Mouse (Mus musculus): ENCODE results near the gene Prss41. TPM values are rescaled to one million over a fixed set of nuclear protein-coding genes. Genes with fewer than 3 reads are reported as not detected.
"Not testable (repeated sequence)": the region's sequence is repeated elsewhere in the genome, so short reads cannot be mapped to it uniquely, and the experiment has no call there.

Gene Prss41
- total RNA-seq (2021) (under 1 TPM in 1 of 2 experiments, not detected in 1; 0.29 TPM), polyA plus RNA-seq (2012; rRNA removed) (not detected in 2 replicates)
- long read RNA-seq = 0 reads

DNA sequence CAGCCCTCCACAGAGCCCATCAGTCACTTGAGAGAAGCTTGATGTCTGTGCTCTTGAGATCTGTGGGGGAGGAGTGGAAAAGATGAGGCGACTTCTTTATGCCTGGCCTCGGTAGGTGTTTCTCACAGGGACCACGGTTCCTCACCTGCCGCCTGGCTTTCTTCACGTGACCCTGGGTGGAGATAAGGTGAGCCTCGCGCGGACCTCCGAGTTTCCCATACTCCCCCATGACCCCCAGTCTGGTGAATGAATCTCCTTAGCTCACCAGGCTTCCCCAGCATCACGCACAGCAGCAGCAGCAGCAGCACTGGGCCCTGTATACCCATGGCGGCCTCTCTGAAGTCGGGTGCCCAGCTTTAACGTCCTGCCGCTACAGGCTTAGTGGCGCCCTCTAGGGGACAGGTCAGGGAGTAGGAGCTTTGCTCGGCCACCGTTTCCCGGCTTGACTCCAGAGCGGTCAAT, at the start of gene Prss41, which contains the start of gene Prss32:
TSS of gene Prss41 (minus strand) at position 361 of the 462 bp plus-strand sequence.
TSS of gene Prss32 (plus strand) at position 44 of the 462 bp plus-strand sequence.
- no peak within 1 kb of the TSS for H3K27ac ChIP-seq
- TF ChIP-seq CTCF (IDR thresholded peaks at IDR 0.05) (peak; percentile 76), POLR2A (IDR thresholded peaks at IDR 0.05; ENCODE audit: insufficient read depth, low read depth, low read length) (no peak)
- intact Hi-C loops (cut with DNase I) = loop anchor here (2.0 kb wide), 2 partner anchors 69 to 95 kb away; no protein-coding TSS in a partner anchor
- no peaks in the 10 kb centered on the region; the same call in 1 of the 2 replicates for H3K27me3 ChIP-seq (ENCODE audit: control insufficient read depth, insufficient read depth, low read length)
- no peak within 1 kb of the TSS for H3K9ac ChIP-seq (ENCODE audit: low read depth, low read length)
- H3K36me3 ChIP-seq (ENCODE audit: control insufficient read depth, insufficient read depth, low read length) = no peaks in the 10 kb centered on the region
- DNase-seq = peak; percentile 42 to 46
- 23% methylated on average over 19 of the region's 19 CpGs for WGBS
- H3K79me2 ChIP-seq (replicated peaks; ENCODE audit: control insufficient read depth, insufficient read depth, low read length) = no peaks in the 10 kb centered on the region
- no peaks in the 10 kb centered on the region for H3K4me1 ChIP-seq (ENCODE audit: control insufficient read depth, insufficient read depth, low read length)
- no peak within 1 kb of the TSS for H3K4me3 ChIP-seq

DNA sequence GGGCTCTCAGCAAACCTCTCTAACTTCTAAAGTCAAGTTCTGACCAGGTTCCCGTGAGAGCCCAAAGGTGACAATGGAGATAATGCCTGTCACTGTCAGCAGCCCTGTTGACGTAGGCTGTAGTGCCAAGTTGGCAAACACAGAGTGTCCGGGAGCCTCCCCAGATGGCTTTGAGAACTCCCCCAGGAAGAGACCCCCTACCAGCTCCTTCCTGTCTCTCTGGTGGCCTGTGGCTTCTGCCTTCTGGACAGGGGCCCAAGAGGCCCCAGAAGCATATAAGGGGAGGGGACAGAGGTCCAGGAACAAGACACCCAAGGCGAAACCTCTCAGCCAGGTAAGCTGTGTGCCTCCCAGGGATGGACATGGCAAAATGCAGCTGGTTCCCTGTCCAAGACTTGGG, 36.6 kb upstream of the Prss41 start, which contains the start of the genes Dcpp1 and Dcpp2:
TSS of gene Dcpp1 (plus strand) at position 301 of the 400 bp plus-strand sequence.
TSS of gene Dcpp2 (plus strand) at position 305 of the 400 bp plus-strand sequence.
- H3K4me3 ChIP-seq; H3K4me1 ChIP-seq (ENCODE audit: control insufficient read depth, insufficient read depth, low read length); intact Hi-C loops (cut with DNase I): not testable (repeated sequence)

DNA sequence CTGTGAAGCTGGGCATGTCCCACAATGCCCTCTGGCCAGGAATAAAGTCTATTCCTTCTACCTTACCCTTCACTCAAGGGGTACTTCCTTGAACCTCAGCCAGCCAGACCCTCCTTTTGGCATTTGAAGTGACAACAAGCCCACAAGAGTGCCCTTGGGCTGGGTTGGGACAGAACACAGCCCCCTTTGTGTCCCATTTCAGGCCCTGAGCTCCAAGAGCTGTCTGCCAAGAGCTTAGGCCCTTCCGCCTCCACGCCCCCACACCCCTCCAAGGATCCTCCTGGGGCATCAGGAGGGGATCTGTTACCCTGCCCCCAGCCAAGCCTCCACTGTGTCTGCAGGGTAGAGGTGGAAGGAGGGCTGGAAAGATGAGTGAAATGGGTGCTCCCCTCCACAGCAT, 33.2 kb upstream of the Prss41 start:
- Histone ChIP-seq H3K36me3 (ENCODE audit: control insufficient read depth, insufficient read depth, low read length) (no peaks in the 10 kb centered on the region), H3K27ac (no peak overlapping the region), H3K9ac (ENCODE audit: low read depth, low read length) (no peak overlapping the region), H3K4me1 (ENCODE audit: control insufficient read depth, insufficient read depth, low read length) (no peaks in the 10 kb centered on the region), H3K4me3 (no peak overlapping the region), H3K27me3 (ENCODE audit: control insufficient read depth, insufficient read depth, low read length) (no peaks in the 10 kb centered on the region), H3K79me2 (replicated peaks; ENCODE audit: control insufficient read depth, insufficient read depth, low read length) (no peaks in the 10 kb centered on the region)
- intact Hi-C loops (cut with DNase I) = no loop called here
- 93% methylated on average over 2 of the region's 2 CpGs for WGBS
- no peak for DNase-seq
- no peak for TF ChIP-seq CTCF (IDR thresholded peaks at IDR 0.05)
- TF ChIP-seq POLR2A (IDR thresholded peaks at IDR 0.05; ENCODE audit: insufficient read depth, low read depth, low read length) = no peak
- TF ChIP-seq EP300 (IDR thresholded peaks at IDR 0.05; ENCODE audit: insufficient read depth, low read depth, low read length) = no peak

More for the DNA sequence above, 36.6 kb upstream of the Prss41 start, which contains the start of the genes Dcpp1 and Dcpp2:
- H3K27me3 ChIP-seq (ENCODE audit: control insufficient read depth, insufficient read depth, low read length); H3K79me2 ChIP-seq (replicated peaks; ENCODE audit: control insufficient read depth, insufficient read depth, low read length); H3K9ac ChIP-seq (ENCODE audit: low read depth, low read length); H3K27ac ChIP-seq; DNase-seq; H3K36me3 ChIP-seq (ENCODE audit: control insufficient read depth, insufficient read depth, low read length): not testable (repeated sequence)
- 44% methylated on average over 4 of the region's 4 CpGs for WGBS

DNA sequence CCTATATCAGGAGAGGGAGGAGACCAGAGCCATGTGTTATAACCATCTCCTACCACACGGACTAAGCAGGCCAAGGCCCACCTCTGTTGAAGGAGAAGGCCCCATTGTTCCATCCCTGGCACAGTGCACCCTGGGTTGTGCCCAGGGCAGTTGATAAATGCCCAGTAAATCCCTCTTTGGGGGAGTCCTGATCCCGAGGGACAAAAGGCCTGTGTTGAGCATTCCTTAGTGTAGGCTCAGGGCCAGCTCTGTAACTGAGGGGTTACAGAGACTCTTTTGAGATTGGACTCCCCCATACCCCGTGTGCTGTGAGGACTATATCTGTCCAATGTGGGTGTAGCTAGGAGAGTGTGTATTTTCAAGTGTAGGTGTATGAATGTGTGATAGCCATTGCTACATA, 32.8 kb upstream of the Prss41 start:
- H3K4me3 ChIP-seq = no peak overlapping the region
- intact Hi-C loops (cut with DNase I) = no loop called here
- no peaks in the 10 kb centered on the region for H3K79me2 ChIP-seq (replicated peaks; ENCODE audit: control insufficient read depth, insufficient read depth, low read length)
- no peak for DNase-seq
- no peaks in the 10 kb centered on the region for H3K4me1 ChIP-seq (ENCODE audit: control insufficient read depth, insufficient read depth, low read length)
- 44% methylated on average over 3 of the region's 3 CpGs for WGBS
- no peaks in the 10 kb centered on the region for H3K27me3 ChIP-seq (ENCODE audit: control insufficient read depth, insufficient read depth, low read length)
- H3K27ac ChIP-seq = no peak overlapping the region
- TF ChIP-seq EP300 (IDR thresholded peaks at IDR 0.05; ENCODE audit: insufficient read depth, low read depth, low read length) (no peak), CTCF (IDR thresholded peaks at IDR 0.05) (no peak), POLR2A (IDR thresholded peaks at IDR 0.05; ENCODE audit: insufficient read depth, low read depth, low read length) (no peak)
- H3K36me3 ChIP-seq (ENCODE audit: control insufficient read depth, insufficient read depth, low read length) = no peaks in the 10 kb centered on the region
- H3K9ac ChIP-seq (ENCODE audit: low read depth, low read length) = no peak overlapping the region

DNA sequence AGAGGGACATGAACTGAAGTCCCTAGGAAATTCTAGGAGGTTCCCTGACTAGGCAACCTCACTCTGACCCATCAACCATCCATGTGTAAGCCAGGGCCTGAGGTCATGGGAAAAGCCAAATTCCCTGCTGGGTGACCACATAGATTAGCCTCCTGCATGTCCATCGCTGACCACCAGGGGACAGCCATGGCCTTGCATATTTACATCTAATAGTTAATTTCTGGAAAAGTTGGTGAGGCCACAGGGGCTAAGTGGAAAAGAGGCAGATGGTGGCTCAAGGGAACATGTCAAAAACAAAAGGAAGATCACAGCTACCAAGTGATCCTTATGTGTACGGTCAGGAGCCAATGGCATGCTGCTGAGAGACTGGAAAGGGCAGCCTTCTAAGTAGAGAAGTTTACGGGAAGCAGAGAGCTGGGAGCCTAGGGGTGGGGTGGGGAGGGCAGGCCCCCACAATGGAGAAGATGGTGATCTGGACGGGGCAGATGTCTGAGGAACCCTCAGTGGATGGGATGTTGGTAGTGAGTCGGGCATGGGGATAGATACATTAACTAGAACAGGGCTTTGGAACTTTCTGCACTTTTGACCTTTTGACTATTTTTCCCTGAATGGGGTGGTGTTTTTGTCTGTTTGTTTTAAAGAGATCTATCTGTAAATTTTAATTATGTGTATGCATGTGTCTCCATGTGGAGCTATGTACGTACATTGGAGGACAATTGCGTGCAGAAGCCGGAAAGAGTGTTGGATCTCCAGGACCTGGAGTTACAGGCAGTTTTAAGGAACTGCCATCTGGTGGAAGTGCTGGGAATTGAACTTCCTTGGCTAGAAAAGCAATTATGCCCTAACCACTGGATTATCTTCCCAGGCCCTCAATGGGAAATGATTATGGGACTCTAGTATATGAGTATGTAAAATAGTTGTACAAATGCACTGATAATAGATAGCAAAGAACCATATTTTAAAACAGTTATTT, 30.2 kb upstream of the Prss41 start:
- peak; percentile 27 to 56 for DNase-seq
- Histone ChIP-seq H3K79me2 (replicated peaks; ENCODE audit: control insufficient read depth, insufficient read depth, low read length) (no peaks in the 10 kb centered on the region), H3K36me3 (ENCODE audit: control insufficient read depth, insufficient read depth, low read length) (no peaks in the 10 kb centered on the region), H3K27ac (no peak overlapping the region), H3K27me3 (ENCODE audit: control insufficient read depth, insufficient read depth, low read length) (no peaks in the 10 kb centered on the region), H3K9ac (ENCODE audit: low read depth, low read length) (no peak overlapping the region), H3K4me3 (no peak overlapping the region), H3K4me1 (ENCODE audit: control insufficient read depth, insufficient read depth, low read length) (no peaks in the 10 kb centered on the region)
- TF ChIP-seq EP300 (IDR thresholded peaks at IDR 0.05; ENCODE audit: insufficient read depth, low read depth, low read length) (no peak), CTCF (IDR thresholded peaks at IDR 0.05) (peak; percentile 89), POLR2A (IDR thresholded peaks at IDR 0.05; ENCODE audit: insufficient read depth, low read depth, low read length) (no peak)
- WGBS = 35% methylated on average over 8 of the region's 8 CpGs
- intact Hi-C loops (cut with DNase I) = loop anchor here (1.0 to 2.0 kb wide), 2 partner anchors 86 to 125 kb away; no protein-coding TSS in a partner anchor

DNA sequence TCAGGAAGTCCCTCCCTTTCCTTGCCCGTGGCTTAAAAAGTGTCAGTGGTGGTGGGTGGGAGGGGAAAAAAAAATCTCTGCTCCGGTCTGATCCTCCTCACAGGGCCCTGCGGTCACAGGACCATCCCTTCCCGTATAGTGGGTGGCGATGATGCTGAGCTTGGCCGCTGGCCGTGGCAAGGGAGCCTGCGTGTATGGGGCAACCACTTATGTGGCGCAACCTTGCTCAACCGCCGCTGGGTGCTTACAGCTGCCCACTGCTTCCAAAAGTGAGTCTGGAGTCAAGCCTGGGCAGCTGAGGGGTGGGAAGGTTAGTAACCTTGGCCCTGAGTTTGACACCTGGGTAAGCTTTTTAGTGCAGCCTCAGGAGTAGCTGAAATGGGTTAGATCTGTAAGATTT, 24.5 kb upstream of the Prss41 start:
- no peaks in the 10 kb centered on the region for H3K36me3 ChIP-seq (ENCODE audit: control insufficient read depth, insufficient read depth, low read length)
- H3K79me2 ChIP-seq (replicated peaks; ENCODE audit: control insufficient read depth, insufficient read depth, low read length) = no peaks in the 10 kb centered on the region
- intact Hi-C loops (cut with DNase I) = no loop called here
- no peak overlapping the region for H3K4me3 ChIP-seq
- H3K9ac ChIP-seq (ENCODE audit: low read depth, low read length) = no peak overlapping the region
- TF ChIP-seq EP300 (IDR thresholded peaks at IDR 0.05; ENCODE audit: insufficient read depth, low read depth, low read length) (no peak), CTCF (IDR thresholded peaks at IDR 0.05) (no peak), POLR2A (IDR thresholded peaks at IDR 0.05; ENCODE audit: insufficient read depth, low read depth, low read length) (no peak)
- no peak overlapping the region for H3K27ac ChIP-seq
- H3K4me1 ChIP-seq (ENCODE audit: control insufficient read depth, insufficient read depth, low read length) = no peaks in the 10 kb centered on the region
- no peaks in the 10 kb centered on the region for H3K27me3 ChIP-seq (ENCODE audit: control insufficient read depth, insufficient read depth, low read length)
- DNase-seq = no peak
- 81% methylated on average over 11 of the region's 11 CpGs for WGBS
